7 mouse cellular contexts compared by ENCODE assay signal in genomic region chr11:20957766-20958165, GRCm38 (mm10).
DNase-seq lines count a peak whose midpoint lies in the region; ATAC-seq and TF ChIP-seq lines count a peak whose summit lies in the region.

No protein-coding gene starts in this region.

- no peak for TF ChIP-seq CTCF in kidney, adult 2 months (conservative IDR thresholded peaks at IDR 0.05; ENCODE audit: insufficient read depth, insufficient read length, low read depth, low read length)
- no peak for TF ChIP-seq CTCF in cortical plate, adult 2 months (IDR thresholded peaks at IDR 0.05; ENCODE audit: extremely low read depth, insufficient read depth, low read length)

- TF ChIP-seq POLR2A in kidney, adult 2 months (IDR thresholded peaks at IDR 0.05; ENCODE audit: low read depth, low read length) = no peak
- no peak for TF ChIP-seq POLR2A in cortical plate, adult 2 months (IDR thresholded peaks at IDR 0.05; ENCODE audit: extremely low read depth, insufficient read depth, low read length)

- H3K4me3 ChIP-seq in kidney, adult 2 months (ENCODE audit: insufficient read depth, low read depth, low read length) = no peak overlapping the region
- no peak overlapping the region for H3K4me3 ChIP-seq in cortical plate, adult 2 months (ENCODE audit: insufficient read depth, low read length)
- no peak overlapping the region for H3K4me3 ChIP-seq in liver, embryonic 15.5 days (replicated peaks)
- H3K4me3 ChIP-seq in midbrain, embryonic 13.5 days (replicated peaks) = no peak overlapping the region

- DNase-seq in kidney, adult 2 months = peak; percentile 11
- no peak for DNase-seq in kidney, adult 9 months
- DNase-seq in gastrocnemius, postnatal 14 days = peak; percentile 47

- H3K27ac ChIP-seq in kidney, adult 2 months (ENCODE audit: insufficient read depth, low read depth, low read length) = peak overlapping the region; percentile 88
- peak overlapping the region; percentile 37; the same call in 1 of the 2 replicates for H3K27ac ChIP-seq in cortical plate, adult 2 months (ENCODE audit: insufficient read depth, low read length)
- H3K27ac ChIP-seq in liver, embryonic 15.5 days (replicated peaks) = 0 out of 2 replicates have a peak overlapping the region, but pooled peaks have one; percentile 14
- H3K27ac ChIP-seq in midbrain, embryonic 13.5 days = no peak overlapping the region

- peak overlapping the region; percentile 18; the same call in 1 of the 2 replicates for H3K4me2 ChIP-seq in liver, embryonic 15.5 days
- no peak overlapping the region for H3K4me2 ChIP-seq in midbrain, embryonic 13.5 days (replicated peaks)

- ATAC-seq in liver, embryonic 15.5 days (ENCODE audit: insufficient read depth) = no peak
- no peak for ATAC-seq in midbrain, embryonic 13.5 days
- ATAC-seq in CD4-positive, CD25-positive, alpha-beta regulatory T cell, adult 4 months = no peak

- no peaks in the 10 kb centered on the region for H3K27me3 ChIP-seq in kidney, adult 2 months (replicated peaks; ENCODE audit: control insufficient read depth, insufficient read depth, low read length)
- H3K27me3 ChIP-seq in liver, embryonic 15.5 days = 0 out of 2 replicates have a peak, but pooled peaks cover 9% of the 10 kb centered on the region
- H3K27me3 ChIP-seq in midbrain, embryonic 13.5 days = no peaks in the 10 kb centered on the region

- H3K36me3 ChIP-seq in kidney, adult 2 months (ENCODE audit: control insufficient read depth, insufficient read depth, low read length) = no peaks in the 10 kb centered on the region
- H3K36me3 ChIP-seq in liver, embryonic 15.5 days (replicated peaks) = no peaks in the 10 kb centered on the region
- no peaks in the 10 kb centered on the region for H3K36me3 ChIP-seq in midbrain, embryonic 13.5 days

- no peak overlapping the region for H3K9ac ChIP-seq in liver, embryonic 15.5 days
- no peak overlapping the region for H3K9ac ChIP-seq in midbrain, embryonic 13.5 days (replicated peaks)

- intact Hi-C loops in gastrocnemius, postnatal 14 days (cut with DNase I; ENCODE audit: low total_unique reads) = no loop called here

- peaks cover 13% of the 10 kb centered on the region for H3K4me1 ChIP-seq in kidney, adult 2 months (ENCODE audit: control insufficient read depth, insufficient read depth, low read length)
- H3K4me1 ChIP-seq in cortical plate, adult 2 months (ENCODE audit: control insufficient read depth, insufficient read depth, low read length) = no peaks in the 10 kb centered on the region
- peaks cover 13% of the 10 kb centered on the region for H3K4me1 ChIP-seq in liver, embryonic 15.5 days (replicated peaks)
- H3K4me1 ChIP-seq in midbrain, embryonic 13.5 days (replicated peaks) = no peaks in the 10 kb centered on the region

- H3K9me3 ChIP-seq in liver, embryonic 15.5 days (replicated peaks) = no peaks in the 10 kb centered on the region
- H3K9me3 ChIP-seq in midbrain, embryonic 13.5 days = no peaks in the 10 kb centered on the region

- WGBS in kidney, adult 2 months = 84% methylated on average over 2 of the region's 2 CpGs
- 52% methylated on average over 2 of the region's 2 CpGs for WGBS in liver, embryonic 15.5 days (ENCODE audit: insufficient replicate concordance)
- 30% methylated on average over 2 of the region's 2 CpGs for WGBS in midbrain, embryonic 13.5 days
